Mouse (Mus musculus) liver, embryonic 11.5 days (tissue): ENCODE measurements around the gene Defb25. TPM values are rescaled to one million over a fixed set of nuclear protein-coding genes. Genes with fewer than 3 reads are reported as not detected.

ENCODE experiments used
- ATAC-seq: fragments of 200-750 bp; cut with Nextera tagmentation; replicated peaks from 2 replicates; pipeline ENCODE4 v1.8.0; 2017; ENCODE audit warnings: moderate number of reproducible peaks, mild to moderate bottlenecking, moderate TSS enrichment, moderate library complexity; ENCODE audit not compliant: low FRiP score
- DNase-seq: peaks from one replicate; pipeline ENCODE4 v3.0.0-alpha.2; 2017; ENCODE audit warnings: low spot score
- H3K27ac ChIP-seq: fragments of 300-500 bp; sonication (generic); 2 replicates; pipeline ENCODE4 v1.5.1; 2014; ENCODE audit warnings: mild to moderate bottlenecking, low read depth, low read length, control low read depth
- H3K27me3 ChIP-seq: fragments of 300-500 bp; sonication (generic); replicated peaks from 2 replicates; pipeline ENCODE4 v1.6.1; 2014; ENCODE audit warnings: low read length, mixed read lengths; ENCODE audit not compliant: control insufficient read depth, insufficient read depth
- H3K36me3 ChIP-seq: fragments of 300-500 bp; sonication (generic); 2 replicates; pipeline ENCODE4 v1.6.1; 2014; ENCODE audit warnings: mild to moderate bottlenecking, low read length, moderate library complexity, mixed read lengths; ENCODE audit not compliant: control insufficient read depth, insufficient read depth
- H3K4me1 ChIP-seq: fragments of 300-500 bp; sonication (generic); replicated peaks from 2 replicates; pipeline ENCODE4 v1.6.1; 2014; ENCODE audit warnings: low read length, mixed read lengths; ENCODE audit not compliant: control insufficient read depth, insufficient read depth
- H3K4me2 ChIP-seq: fragments of 300-500 bp; sonication (generic); 2 replicates; pipeline ENCODE4 v1.6.1; 2014; ENCODE audit warnings: mild to moderate bottlenecking, control low read depth, moderate library complexity
- H3K4me3 ChIP-seq: fragments of 300-500 bp; sonication (generic); 2 replicates; pipeline ENCODE4 v1.5.1; 2014; ENCODE audit warnings: low read depth, low read length, control low read depth
- H3K9ac ChIP-seq: fragments of 300-500 bp; sonication (generic); 2 replicates; pipeline ENCODE4 v1.6.1; 2014; ENCODE audit warnings: low read depth, low read length, control low read depth
- H3K9me3 ChIP-seq: fragments of 300-500 bp; sonication (generic); 2 replicates; pipeline ENCODE4 v1.6.1; 2016; ENCODE audit warnings: low read length, inconsistent platforms, mixed read lengths; ENCODE audit not compliant: control insufficient read depth
- WGBS: fragments of 180-500 bp; shearing (Covaris S2); extraction: QIAGEN DNeasy Blood & Tissue Kit; methylation state at CpG from one replicate; pipeline ENCODE4 v1.1.7; 2014; 5-methylcytosine and 5-hydroxymethylcytosine counted together
- polyA plus RNA-seq: library from polyadenylated mRNA; unstranded; fragments of >200 nt; fragmentation: Nextera tagmentation; extraction: Ambion mirVana; gene quantifications from 2 replicates; pipeline ENCODE4 v1.2.1, GENCODE M21; 2014

Gene Defb25
- polyA plus RNA-seq, 1 experiment from 2014 or later: not detected

- ATAC-seq (no peak), DNase-seq (no peak)
- Histone ChIP-seq H3K27me3 (no peaks in the 10 kb centered on the region), H3K4me3 (no peak overlapping the region), H3K9ac (no peak overlapping the region), H3K4me1 (peaks cover 4% of the 10 kb centered on the region), H3K9me3 (no peaks in the 10 kb centered on the region), H3K4me2 (no peak overlapping the region), H3K36me3 (no peaks in the 10 kb centered on the region), H3K27ac (no peak overlapping the region)
- WGBS: 52% methylated on average over 10 of the region's 10 CpGs
Measured at GRCm38 (mm10) chr2:152657398-152657797, 34.5 kb upstream of the Defb25 start.

GRCm38 (mm10) chr2:152653874-152654715, 31.2 kb upstream of the Defb25 start:
- 34% methylated on average over 14 of the region's 14 CpGs for WGBS
- no peak overlapping the region for H3K4me3 ChIP-seq
- H3K9ac ChIP-seq: no peak overlapping the region
- H3K27ac ChIP-seq: no peak overlapping the region
- no peaks in the 10 kb centered on the region for H3K9me3 ChIP-seq
- no peak; the same call in 1 of the 2 replicates for ATAC-seq
- peaks cover 4% of the 10 kb centered on the region for H3K4me1 ChIP-seq
- H3K4me2 ChIP-seq: no peak overlapping the region
- no peak for DNase-seq
- H3K27me3 ChIP-seq: no peaks in the 10 kb centered on the region
- no peaks in the 10 kb centered on the region for H3K36me3 ChIP-seq

- ATAC-seq: no peak
- Histone ChIP-seq H3K4me1 (peaks cover 4% of the 10 kb centered on the region), H3K9me3 (no peaks in the 10 kb centered on the region), H3K27ac (no peak overlapping the region), H3K4me2 (no peak overlapping the region), H3K27me3 (no peaks in the 10 kb centered on the region), H3K36me3 (no peaks in the 10 kb centered on the region), H3K9ac (no peak overlapping the region), H3K4me3 (no peak overlapping the region)
- no peak for DNase-seq
- WGBS: 57% methylated on average over 10 of the region's 10 CpGs
Measured at GRCm38 (mm10) chr2:152652901-152653620, 30.2 kb upstream of the Defb25 start.

- H3K9me3 ChIP-seq: no peaks in the 10 kb centered on the region
- no peaks in the 10 kb centered on the region for H3K4me1 ChIP-seq
- H3K4me2 ChIP-seq: no peak overlapping the region
- no peak overlapping the region for H3K9ac ChIP-seq
- ATAC-seq (no peak), DNase-seq (no peak)
- H3K36me3 ChIP-seq: no peaks in the 10 kb centered on the region
- WGBS: 36% methylated on average over 11 of the region's 11 CpGs
- no peak overlapping the region for H3K4me3 ChIP-seq
- no peak overlapping the region for H3K27ac ChIP-seq
- H3K27me3 ChIP-seq: peaks cover under 1% of the 10 kb centered on the region; the same call in 1 of the 2 replicates
Measured at GRCm38 (mm10) chr2:152639406-152640113, 16.7 kb upstream of the Defb25 start.

GRCm38 (mm10) chr2:152638865-152639264, 16.0 kb upstream of the Defb25 start:
- DNase-seq (no peak), ATAC-seq (no peak)
- H3K9ac ChIP-seq: no peak overlapping the region
- no peaks in the 10 kb centered on the region for H3K9me3 ChIP-seq
- no peak overlapping the region for H3K4me3 ChIP-seq
- no peak overlapping the region for H3K4me2 ChIP-seq
- H3K36me3 ChIP-seq: no peaks in the 10 kb centered on the region
- no peak overlapping the region for H3K27ac ChIP-seq
- WGBS: 64% methylated on average over 6 of the region's 6 CpGs
- H3K27me3 ChIP-seq: peaks cover 4% of the 10 kb centered on the region; the same call in 1 of the 2 replicates
- H3K4me1 ChIP-seq: no peaks in the 10 kb centered on the region

GRCm38 (mm10) chr2:152637381-152637780, 14.5 kb upstream of the Defb25 start:
- ATAC-seq (no peak), DNase-seq (no peak)
- peaks cover 4% of the 10 kb centered on the region; the same call in 1 of the 2 replicates for H3K27me3 ChIP-seq
- no peak overlapping the region for H3K4me2 ChIP-seq
- 81% methylated on average over 4 of the region's 4 CpGs for WGBS
- no peak overlapping the region for H3K4me3 ChIP-seq
- no peak overlapping the region for H3K27ac ChIP-seq
- H3K36me3 ChIP-seq: no peaks in the 10 kb centered on the region
- no peaks in the 10 kb centered on the region for H3K9me3 ChIP-seq
- H3K4me1 ChIP-seq: no peaks in the 10 kb centered on the region
- no peak overlapping the region for H3K9ac ChIP-seq

GRCm38 (mm10) chr2:152637006-152637322, 14.1 kb upstream of the Defb25 start:
- WGBS: 74% methylated on average over 6 of the region's 6 CpGs
- ATAC-seq (no peak), DNase-seq (no peak)
- no peak overlapping the region for H3K9ac ChIP-seq
- no peaks in the 10 kb centered on the region for H3K9me3 ChIP-seq
- no peak overlapping the region for H3K4me2 ChIP-seq
- H3K4me1 ChIP-seq: no peaks in the 10 kb centered on the region
- no peaks in the 10 kb centered on the region for H3K36me3 ChIP-seq
- no peak overlapping the region for H3K4me3 ChIP-seq
- H3K27me3 ChIP-seq: peaks cover 4% of the 10 kb centered on the region; the same call in 1 of the 2 replicates
- H3K27ac ChIP-seq: no peak overlapping the region

GRCm38 (mm10) chr2:152636246-152637005, 13.6 kb upstream of the Defb25 start:
- 53% methylated on average over 23 of the region's 23 CpGs for WGBS
- H3K4me1 ChIP-seq: no peaks in the 10 kb centered on the region
- no peaks in the 10 kb centered on the region for H3K9me3 ChIP-seq
- H3K27ac ChIP-seq: peak overlapping the region; percentile 0; the same call in 1 of the 2 replicates
- peaks cover 4% of the 10 kb centered on the region; the same call in 1 of the 2 replicates for H3K27me3 ChIP-seq
- H3K4me3 ChIP-seq: no peak overlapping the region
- DNase-seq (peak; percentile 45), ATAC-seq (peak; percentile 34)
- H3K4me2 ChIP-seq: 0 out of 2 replicates have a peak overlapping the region, but pooled peaks have one; percentile 15
- H3K36me3 ChIP-seq: no peaks in the 10 kb centered on the region
- H3K9ac ChIP-seq: no peak overlapping the region
